Mouse (Mus musculus): ENCODE data around the gene Prpsap1.

- TF ChIP-seq POLR2A (IDR thresholded peaks at IDR 0.05; ENCODE audit: low read depth, low read length), result no peak
- no peak for TF ChIP-seq CTCF (IDR thresholded peaks at IDR 0.05; ENCODE audit: borderline replicate concordance, insufficient read depth, low read length)
These were observed 51.2 kb downstream of the Prpsap1 start for GRCm38 (mm10) chr11:116442867-116443177.

Measured in embryonic fibroblast, embryonic 13.5 days (primary cell).